Mouse (Mus musculus) liver, adult 2 months (tissue): ENCODE measurements around the gene Prdm16.

Source experiments
- CTCF ChIP-seq: fragments of 200-500 bp; IDR thresholded peaks from 2 replicates; pipeline ENCODE4 v1.5.1; 2011; ENCODE audit warnings: low read depth, low read length, control low read depth
- POLR2A ChIP-seq: fragments of 200-500 bp; IDR thresholded peaks from 2 replicates; pipeline ENCODE4 v1.6.1; 2011; ENCODE audit warnings: low read length, control low read depth; ENCODE audit not compliant: insufficient read depth; ENCODE audit errors: extremely low read depth

- TF ChIP-seq CTCF: no peak
- no peak for TF ChIP-seq POLR2A
Measured at GRCm38 (mm10) chr4:154424681-154425080, 212.0 kb downstream of the Prdm16 start.
